In genomic region chr16:94997340-94997849, GRCm38 (mm10) we compare ENCODE assay signal across 8 mouse cellular contexts. TPM values are rescaled to one million over a fixed set of nuclear protein-coding genes. Genes with fewer than 3 reads are reported as not detected.
DNase-seq lines count a peak whose midpoint lies in the region; ATAC-seq and TF ChIP-seq lines count a peak whose summit lies in the region.

Gene Kcnj6, minus strand, starts transcription at chr16:94997701.

- WGBS in heart, embryonic 11.5 days (ENCODE audit: insufficient replicate concordance): under 1% methylated on average over 43 of the region's 43 CpGs
- WGBS in forebrain, embryonic 11.5 days: under 1% methylated on average over 42 of the region's 43 CpGs
- 1% methylated on average over 43 of the region's 43 CpGs for WGBS in intestine, embryonic 15.5 days
- under 1% methylated on average over 40 of the region's 43 CpGs for WGBS in stomach, postnatal 0 days

- TF ChIP-seq CTCF in stomach, postnatal 0 days (IDR thresholded peaks at IDR 0.05; ENCODE audit: low read depth): peak; percentile 62

- H3K36me3 ChIP-seq in heart, embryonic 11.5 days (ENCODE audit: control insufficient read depth, insufficient read depth, low read length): no peaks in the 10 kb centered on the region
- H3K36me3 ChIP-seq in forebrain, embryonic 11.5 days (ENCODE audit: control insufficient read depth, insufficient read depth, low read length): no peaks in the 10 kb centered on the region
- no peaks in the 10 kb centered on the region for H3K36me3 ChIP-seq in intestine, embryonic 15.5 days
- no peaks in the 10 kb centered on the region for H3K36me3 ChIP-seq in stomach, postnatal 0 days (ENCODE audit: control insufficient read depth, insufficient read depth, low read length)

- intact Hi-C loops in heart, postnatal 25 days (cut with DNase I): loop anchor here (2.0 kb wide), 1 partner anchor 209 kb away; no protein-coding TSS in a partner anchor

- TF ChIP-seq EP300 in stomach, postnatal 0 days (optimal IDR thresholded peaks at IDR 0.05): no peak

- no peak within 1 kb of the TSS for H3K27ac ChIP-seq in heart, embryonic 11.5 days (ENCODE audit: low read depth, low read length)
- H3K27ac ChIP-seq in forebrain, embryonic 11.5 days (ENCODE audit: low read depth, low read length): no peak within 1 kb of the TSS
- H3K27ac ChIP-seq in intestine, embryonic 15.5 days: no peak within 1 kb of the TSS
- H3K27ac ChIP-seq in stomach, postnatal 0 days (replicated peaks): no peak within 1 kb of the TSS

- no peaks in the 10 kb centered on the region for H3K4me1 ChIP-seq in heart, embryonic 11.5 days (ENCODE audit: control insufficient read depth, insufficient read depth, low read length)
- H3K4me1 ChIP-seq in forebrain, embryonic 11.5 days (replicated peaks; ENCODE audit: control insufficient read depth, insufficient read depth, low read length): peaks cover 6% of the 10 kb centered on the region; the same call in 1 of the 2 replicates
- no peaks in the 10 kb centered on the region for H3K4me1 ChIP-seq in intestine, embryonic 15.5 days (replicated peaks)
- no peaks in the 10 kb centered on the region for H3K4me1 ChIP-seq in stomach, postnatal 0 days (replicated peaks; ENCODE audit: control insufficient read depth, insufficient read depth)

- peaks cover 41% of the 10 kb centered on the region for H3K27me3 ChIP-seq in heart, embryonic 11.5 days (ENCODE audit: control insufficient read depth, insufficient read depth, low read length)
- peaks cover 23% of the 10 kb centered on the region for H3K27me3 ChIP-seq in forebrain, embryonic 11.5 days (ENCODE audit: control insufficient read depth, insufficient read depth, low read length)
- H3K27me3 ChIP-seq in intestine, embryonic 15.5 days (replicated peaks): peaks cover 35% of the 10 kb centered on the region
- no peaks in the 10 kb centered on the region; the same call in 1 of the 2 replicates for H3K27me3 ChIP-seq in stomach, postnatal 0 days (ENCODE audit: control insufficient read depth, insufficient read depth, low read length)

- no peaks in the 10 kb centered on the region for H3K9me3 ChIP-seq in heart, embryonic 11.5 days (replicated peaks; ENCODE audit: control insufficient read depth, low read length)
- H3K9me3 ChIP-seq in forebrain, embryonic 11.5 days (ENCODE audit: control insufficient read depth, low read length): no peaks in the 10 kb centered on the region
- no peaks in the 10 kb centered on the region for H3K9me3 ChIP-seq in intestine, embryonic 15.5 days
- no peaks in the 10 kb centered on the region for H3K9me3 ChIP-seq in stomach, postnatal 0 days (ENCODE audit: control insufficient read depth, low read length)

- ATAC-seq in heart, embryonic 11.5 days (replicated peaks; ENCODE audit: insufficient number of reproducible peaks, low FRiP score, low TSS enrichment): no peak
- ATAC-seq in forebrain, embryonic 11.5 days (replicated peaks; ENCODE audit: low FRiP score): peak; percentile 76
- 0 out of 2 replicates have a peak, but pooled peaks have one; percentile 36 for ATAC-seq in intestine, embryonic 15.5 days
- ATAC-seq in stomach, postnatal 0 days (ENCODE audit: low FRiP score, low TSS enrichment): no peak

- H3K9ac ChIP-seq in heart, embryonic 11.5 days (ENCODE audit: low read depth, low read length): no peak within 1 kb of the TSS
- H3K9ac ChIP-seq in forebrain, embryonic 11.5 days (ENCODE audit: low read length): peak within 1 kb of the TSS; percentile 13; the same call in 1 of the 2 replicates
- no peak within 1 kb of the TSS for H3K9ac ChIP-seq in intestine, embryonic 15.5 days
- H3K9ac ChIP-seq in stomach, postnatal 0 days (ENCODE audit: low read length): no peak within 1 kb of the TSS

- peak within 1 kb of the TSS; percentile 22; the same call in 1 of the 2 replicates for H3K4me3 ChIP-seq in heart, embryonic 11.5 days (ENCODE audit: low read depth, low read length)
- peak within 1 kb of the TSS; percentile 33 for H3K4me3 ChIP-seq in forebrain, embryonic 11.5 days (ENCODE audit: low read depth, low read length)
- peak within 1 kb of the TSS; percentile 21 for H3K4me3 ChIP-seq in intestine, embryonic 15.5 days (replicated peaks)
- no peak within 1 kb of the TSS for H3K4me3 ChIP-seq in stomach, postnatal 0 days (ENCODE audit: low read depth, low read length)

- no peak for DNase-seq in heart, postnatal 25 days (ENCODE audit: low spot score)
- peak; percentile 50 for DNase-seq in brain, embryonic 18.5 days (ENCODE audit: low read depth, low spot score)
- peak; percentile 80 for DNase-seq in forebrain, embryonic 11.5 days (ENCODE audit: low spot score)
- DNase-seq in mesoderm, embryonic 11.5 days (ENCODE audit: low read depth, low spot score): peak; percentile 68
- DNase-seq in stomach, postnatal 0 days (ENCODE audit: low spot score): peak; percentile 18
- DNase-seq in urinary bladder, adult 18-20 months (ENCODE audit: low spot score in 2 of 2): no peak

- H3K4me2 ChIP-seq in heart, embryonic 11.5 days: peak within 1 kb of the TSS; percentile 59
- H3K4me2 ChIP-seq in forebrain, embryonic 11.5 days (ENCODE audit: low read depth, low read length, severe bottlenecking): peak within 1 kb of the TSS; percentile 69
- peak within 1 kb of the TSS; percentile 55 for H3K4me2 ChIP-seq in intestine, embryonic 15.5 days (replicated peaks)
- H3K4me2 ChIP-seq in stomach, postnatal 0 days (replicated peaks; ENCODE audit: low read depth): peak within 1 kb of the TSS; percentile 44

RNA-seq across cellular contexts. Expression of gene Kcnj6, which starts in this region (rescaled TPM):
- 0.13 and 0.19 TPM in 2 replicates for polyA plus RNA-seq in heart, embryonic 11.5 days (2014; fragmentation: Nextera tagmentation; extraction: Ambion mirVana)
- total RNA-seq in heart, postnatal 25 days (2021): not detected
- 0.27 TPM in 1 of 2 replicates, not detected in the other for polyA plus RNA-seq in forebrain, embryonic 11.5 days (2014; fragmentation: Nextera tagmentation; extraction: Ambion mirVana)
- 0.06 and 0.13 TPM in 2 replicates for polyA plus RNA-seq in intestine, embryonic 15.5 days (2015; fragmentation: Nextera tagmentation; extraction: Ambion mirVana)
- 0.08 TPM in 1 of 2 replicates, not detected in the other for polyA plus RNA-seq in stomach, postnatal 0 days (2015; fragmentation: Nextera tagmentation; extraction: Ambion mirVana)

Comparison
In these comparisons a context has a peak if more than half of its experiments do, and no peak if none do; other contexts are left out.
1. Peak in DNase-seq, ATAC-seq, H3K4me3 ChIP-seq, H3K9ac ChIP-seq and H3K4me2 ChIP-seq in forebrain, embryonic 11.5 days; RNA of the gene not detected or under 1 TPM.
2. Peak in ATAC-seq, H3K4me3 ChIP-seq and H3K4me2 ChIP-seq in intestine, embryonic 15.5 days; RNA of the gene not detected or under 1 TPM.
3. Peak in DNase-seq and H3K4me2 ChIP-seq in stomach, postnatal 0 days; RNA of the gene not detected or under 1 TPM.
4. DNase-seq: peak in brain, embryonic 18.5 days (single experiment) and mesoderm, embryonic 11.5 days (single experiment); none in heart, postnatal 25 days (single experiment) and urinary bladder, adult 18-20 months (0 of 2).
5. Peak in every context shown above with its lines, with median percentiles within 50 percentile points of each other: H3K4me2 ChIP-seq.